Mouse (Mus musculus) gastrocnemius, adult 18-20 months (tissue): ENCODE results near the gene Adk. TPM values are rescaled to one million over a fixed set of nuclear protein-coding genes. Genes with fewer than 3 reads are reported as not detected.
A peak's percentile ranks its signal among the peaks of the same experiment; 100 is the strongest.

ENCODE experiments used
- DNase-seq: peaks from one replicate; pipeline ENCODE4 v3.0.0; 2021; ENCODE audit warnings: low spot score
- total RNA-seq, 2 experiments: library from RNA; stranded (reverse); gene quantifications; 2 replicates each; pipeline ENCODE4 v1.2.3; 2021

The Adk gene
- total RNA-seq, 2 experiments from 2014 or later = 106 to 111 TPM

DNA sequence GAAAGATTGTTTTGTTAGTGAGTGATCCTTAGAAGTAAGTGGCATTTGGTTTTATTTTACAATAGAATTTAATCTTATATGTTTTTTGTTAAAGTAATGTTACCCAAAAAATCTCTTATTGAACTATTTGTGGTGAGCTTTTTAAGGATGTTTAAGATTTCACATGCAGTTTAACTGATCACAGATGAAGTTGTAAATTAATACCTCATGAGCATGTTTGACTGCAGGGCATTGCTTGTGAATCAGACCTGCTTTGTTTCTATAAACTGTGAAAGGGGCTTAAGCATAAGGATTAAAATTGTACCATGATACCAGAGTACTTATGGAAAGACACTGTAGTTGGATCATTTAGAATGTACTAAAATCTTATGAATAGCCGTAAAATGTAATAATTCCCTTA is 94.8 kb downstream of the Adk start:
- DNase-seq = no peak

- peak; percentile 15 for DNase-seq
These were observed 97.9 kb downstream of the Adk start for GRCm38 (mm10) chr14:21150301-21150700.

DNA sequence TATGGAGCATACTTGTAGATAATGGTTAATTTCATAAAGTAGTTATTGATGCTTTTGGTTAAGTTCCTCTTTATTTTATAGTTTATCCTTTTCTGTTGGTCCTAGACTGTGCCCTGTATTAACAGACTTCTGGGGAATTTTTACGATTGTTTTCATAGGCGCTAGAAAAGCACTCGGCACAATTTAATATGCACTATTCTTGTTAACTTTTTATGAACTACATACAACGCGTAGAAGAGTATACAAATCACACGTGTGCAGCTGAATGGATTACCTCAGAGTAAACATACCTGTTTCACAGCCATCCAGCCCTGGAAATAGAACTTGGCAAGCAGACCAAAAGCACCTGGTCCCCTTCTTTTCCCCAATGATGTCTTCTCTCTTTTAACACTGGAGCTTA is 99.7 kb downstream of the Adk start:
- DNase-seq = no peak

- no peak for DNase-seq
These were observed 113.3 kb downstream of the Adk start for GRCm38 (mm10) chr14:21165706-21166105.

DNA sequence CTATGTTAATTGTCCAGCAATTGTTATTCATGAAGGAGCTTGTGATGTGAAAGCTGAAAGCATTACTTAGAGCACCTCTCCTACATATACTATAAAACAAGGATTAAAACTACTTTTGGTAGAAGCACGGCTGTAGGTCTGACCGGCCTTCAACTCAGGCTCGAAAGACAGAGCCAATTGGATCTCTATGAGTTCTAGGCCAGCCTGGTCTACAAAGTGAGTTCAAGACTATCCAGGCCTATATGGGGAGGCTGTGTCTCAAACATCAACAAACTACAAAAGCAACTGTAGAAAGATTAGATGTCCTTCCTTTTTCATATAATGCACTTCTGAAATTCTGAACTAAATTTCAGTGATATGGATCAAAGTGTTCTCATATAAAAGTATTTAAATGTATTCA is 113.7 kb downstream of the Adk start:
- DNase-seq = no peak

- no peak for DNase-seq
These were observed 121.8 kb downstream of the Adk start for GRCm38 (mm10) chr14:21173973-21174745.

GRCm38 (mm10) chr14:21174804-21175203 is 122.4 kb downstream of the Adk start:
- no peak for DNase-seq

- DNase-seq = no peak
These were observed 125.4 kb downstream of the Adk start for GRCm38 (mm10) chr14:21177781-21178180.

DNA sequence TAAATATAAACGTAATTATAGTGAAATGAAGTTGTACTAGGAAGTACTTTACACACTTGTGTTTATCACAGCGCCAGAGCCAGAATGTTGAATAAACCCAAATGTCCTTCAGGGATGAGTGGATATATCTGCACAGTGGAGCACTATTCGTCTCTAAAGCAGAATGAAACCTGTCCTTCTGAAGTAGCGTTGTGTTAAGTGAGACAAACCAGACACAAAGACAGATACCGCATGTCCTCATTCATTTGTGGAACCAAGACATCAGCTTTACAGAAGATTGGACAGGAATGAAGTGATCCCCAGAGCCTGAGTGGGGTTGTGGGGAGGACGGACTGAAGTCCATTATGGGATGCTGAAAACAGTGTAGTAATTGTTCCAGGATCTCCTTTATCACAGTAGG is 126.0 kb downstream of the Adk start:
- no peak for DNase-seq

DNA sequence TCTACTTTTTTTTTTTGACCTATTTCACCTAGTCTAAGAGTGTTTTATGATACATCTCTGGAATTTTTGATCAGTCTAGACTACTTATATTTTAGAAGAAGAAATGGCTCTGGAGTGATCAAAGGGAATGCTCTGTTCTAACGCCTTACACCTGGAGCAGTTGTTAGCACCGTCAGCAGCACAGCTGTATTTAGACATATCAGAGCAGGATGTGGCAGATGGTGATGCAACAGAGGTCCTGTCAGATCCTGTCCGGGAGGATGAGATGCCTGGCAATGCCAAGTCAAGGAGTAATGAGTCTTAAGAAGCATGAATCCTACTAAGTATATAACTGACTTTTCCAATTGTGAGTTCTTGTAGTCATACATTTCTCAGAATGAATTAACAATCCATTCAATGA is 128.7 kb downstream of the Adk start:
- DNase-seq = no peak

DNA sequence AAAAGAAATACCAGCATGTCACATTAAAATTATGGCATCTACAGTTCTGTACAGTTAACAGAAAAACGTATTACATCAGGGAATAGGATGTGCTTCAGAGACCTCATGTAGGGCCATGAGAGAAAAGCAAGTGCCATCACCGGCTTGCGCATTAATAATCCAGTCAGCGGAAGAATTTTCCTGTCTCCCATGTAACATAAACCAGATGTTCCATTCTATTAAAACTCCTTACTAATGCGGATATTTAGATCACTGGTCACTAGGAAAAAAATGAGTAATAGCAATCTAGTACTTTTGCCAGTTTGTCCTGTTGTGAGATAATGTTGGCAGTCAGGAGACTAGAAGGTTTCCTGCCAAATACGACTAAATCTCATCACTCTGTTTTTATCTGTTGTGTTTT is 139.6 kb downstream of the Adk start:
- DNase-seq = no peak

DNA sequence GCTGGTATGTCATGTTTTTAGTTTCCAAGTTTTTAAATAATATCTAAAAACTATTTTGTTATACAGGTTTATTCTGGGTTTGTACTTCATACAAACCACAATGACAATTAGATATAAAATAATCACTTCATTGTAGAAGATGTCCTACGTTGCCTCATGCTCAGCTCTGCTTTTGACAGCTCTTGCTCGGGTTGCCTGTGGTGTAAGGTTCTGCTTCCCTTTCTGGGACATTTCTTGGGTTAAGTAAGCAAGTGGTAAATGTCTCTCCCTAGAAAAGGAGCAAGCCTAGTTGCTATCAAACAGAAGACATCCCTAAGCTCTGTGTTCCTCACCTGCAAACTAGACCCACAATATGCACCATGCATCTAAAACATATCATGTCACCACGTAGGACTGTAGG is 140.4 kb downstream of the Adk start:
- DNase-seq = no peak

GRCm38 (mm10) chr14:21194336-21194735 is 142.0 kb downstream of the Adk start:
- DNase-seq = no peak

GRCm38 (mm10) chr14:21200850-21201249 is 148.5 kb downstream of the Adk start:
- DNase-seq = no peak

- DNase-seq = no peak
These were observed 154.1 kb downstream of the Adk start for GRCm38 (mm10) chr14:21206472-21206871.

DNA sequence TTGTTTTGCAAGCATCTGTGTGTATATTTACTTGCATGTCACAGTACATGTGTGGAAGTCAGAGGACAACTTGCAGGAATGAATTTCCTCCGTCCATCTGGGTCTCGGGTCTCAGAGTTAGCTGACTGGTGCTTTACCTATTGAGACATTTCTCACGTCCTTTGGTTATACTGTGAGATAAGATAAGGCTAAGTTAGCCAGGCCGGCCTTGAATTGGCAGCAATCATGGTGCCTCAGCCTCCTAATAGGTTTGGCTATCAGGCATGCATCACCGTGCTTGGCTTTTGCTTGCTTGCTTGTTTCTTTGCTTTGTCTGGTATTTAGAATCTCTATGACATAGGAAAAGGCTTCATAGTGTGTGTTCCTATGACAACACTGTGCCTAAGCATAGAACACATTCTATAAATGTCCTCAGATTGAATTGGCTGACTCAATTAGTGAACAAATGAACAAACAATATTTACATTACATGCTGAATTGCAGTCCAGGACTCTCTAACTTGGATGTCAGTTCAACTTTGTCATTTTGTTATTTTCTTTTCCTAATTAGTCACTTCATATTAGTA is 169.3 kb downstream of the Adk start:
- no peak for DNase-seq

DNA sequence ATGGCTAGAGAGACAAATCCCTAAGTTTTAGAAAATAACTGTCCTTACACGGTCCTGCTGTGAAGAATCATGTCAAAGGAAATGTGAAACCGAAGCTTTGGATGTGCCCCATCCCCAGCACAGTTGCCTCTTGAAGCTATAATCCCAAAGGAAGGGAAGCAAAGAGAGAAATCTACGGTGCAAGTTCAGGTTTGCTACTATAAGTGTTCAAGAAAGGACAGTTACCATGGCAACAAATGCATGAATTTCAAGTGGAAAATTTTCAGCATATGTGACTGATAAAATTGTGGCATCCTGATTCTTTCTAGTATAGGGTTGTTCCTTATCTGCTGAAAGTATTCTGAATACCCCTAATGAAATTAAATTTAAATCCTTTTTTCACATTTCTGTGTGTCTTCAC is 169.8 kb downstream of the Adk start:
- no peak for DNase-seq

DNA sequence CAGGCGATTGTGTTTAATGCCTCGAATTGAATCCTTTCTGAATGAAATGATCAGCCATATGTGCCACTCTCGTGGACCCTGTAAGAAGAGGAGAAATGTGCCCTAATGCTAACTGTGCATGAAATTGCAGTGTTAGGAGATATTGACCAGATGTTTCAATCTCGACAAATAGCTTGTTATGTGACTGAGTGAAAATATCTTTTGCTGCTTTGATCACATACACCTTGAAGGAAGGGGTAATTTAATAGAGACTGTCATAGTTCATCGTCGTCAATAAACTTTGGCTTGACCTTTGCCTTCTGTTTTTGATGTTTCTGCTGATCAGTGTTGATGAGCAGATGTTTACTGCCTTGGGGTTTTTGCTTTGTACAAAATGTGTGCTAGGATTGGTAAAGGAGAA is 171.1 kb downstream of the Adk start:
- DNase-seq = no peak

- no peak for DNase-seq
These were observed 171.7 kb downstream of the Adk start for GRCm38 (mm10) chr14:21223971-21224635.

DNA sequence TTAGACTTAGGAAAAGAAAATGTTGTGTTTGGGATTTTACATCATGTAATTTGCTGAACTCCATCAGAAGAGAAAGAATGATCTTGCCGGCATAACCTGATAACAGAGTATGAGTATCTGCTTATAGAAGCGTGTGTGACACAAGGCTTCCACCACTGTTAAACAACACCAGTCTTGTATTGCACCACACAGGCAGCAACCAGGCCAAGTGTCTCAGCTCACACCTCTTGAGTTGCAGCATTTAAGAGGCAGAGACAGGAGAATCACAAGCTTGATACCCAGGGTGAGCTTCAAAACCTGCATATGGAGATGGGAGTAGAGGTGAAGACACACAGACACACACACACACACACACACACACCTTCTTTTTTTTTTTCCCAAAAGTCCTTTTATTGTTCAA is 184.7 kb downstream of the Adk start:
- no peak for DNase-seq

- no peak for DNase-seq
These were observed 188.7 kb downstream of the Adk start for GRCm38 (mm10) chr14:21241105-21241504.

DNA sequence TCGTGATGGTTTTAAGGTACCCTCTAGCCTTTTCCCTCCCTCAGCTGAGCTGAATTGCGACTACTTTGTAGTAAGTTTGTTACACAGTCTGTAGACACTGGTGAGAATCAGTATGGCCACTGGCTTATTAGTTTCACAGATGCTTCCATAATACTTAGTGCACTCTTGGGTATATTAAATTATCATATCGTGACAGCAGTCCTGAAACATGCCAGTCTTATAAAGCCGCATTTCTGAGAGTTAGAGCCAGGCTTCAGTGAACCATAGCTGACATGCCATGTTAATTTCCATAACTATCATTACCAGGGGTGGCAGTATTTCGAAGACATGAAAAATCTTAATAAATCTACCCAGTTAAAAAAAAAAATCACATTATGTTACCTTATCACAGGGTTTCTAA is 199.0 kb downstream of the Adk start:
- no peak for DNase-seq

- no peak for DNase-seq
These were observed 200.0 kb downstream of the Adk start for GRCm38 (mm10) chr14:21252326-21252886.
